Mouse (Mus musculus): ENCODE measurements around the gene Tmem141. TPM values are rescaled to one million over a fixed set of nuclear protein-coding genes. Genes with fewer than 3 reads are reported as not detected.

Tmem141 gene
- polyA plus RNA-seq, 1 experiment from 2014 or later = 17.6 TPM

DNA sequence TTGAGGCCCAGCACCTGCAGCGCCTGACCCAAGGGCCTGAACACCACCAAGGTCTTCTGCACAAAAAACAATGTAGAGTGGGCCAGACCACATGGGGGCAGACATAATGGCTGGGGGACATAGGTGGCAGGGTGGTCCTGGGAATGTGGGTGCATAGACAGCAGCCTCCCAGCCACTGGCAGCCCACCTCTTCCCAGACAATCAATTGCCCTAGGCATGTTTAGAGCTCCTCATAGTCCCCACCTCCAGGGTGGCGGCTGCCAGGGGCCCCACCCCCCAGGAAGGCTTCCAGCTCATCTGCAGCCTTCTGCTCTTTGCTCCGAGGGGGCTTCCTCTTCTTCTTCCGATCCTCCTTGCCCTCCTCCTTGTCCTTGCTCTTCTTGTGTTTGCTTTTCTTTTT lies 38.2 kb downstream of the Tmem141 start:
- H3K9ac ChIP-seq (ENCODE audit: low read depth, low read length) = no peak overlapping the region
- no peak overlapping the region for H3K4me3 ChIP-seq (ENCODE audit: low read depth, low read length)
- no peak overlapping the region for H3K27ac ChIP-seq (ENCODE audit: low read depth, low read length)
- no peaks in the 10 kb centered on the region for H3K9me3 ChIP-seq (ENCODE audit: control insufficient read depth, low read length)
- ATAC-seq (ENCODE audit: low FRiP score) (no peak), DNase-seq (ENCODE audit: low spot score) (no peak)
- no peaks in the 10 kb centered on the region for H3K36me3 ChIP-seq (ENCODE audit: control insufficient read depth, insufficient read depth, low read length)
- H3K4me2 ChIP-seq (replicated peaks; ENCODE audit: low read depth, low read length) = no peak overlapping the region
- peaks cover 3% of the 10 kb centered on the region for H3K4me1 ChIP-seq (replicated peaks; ENCODE audit: control insufficient read depth, insufficient read depth, low read length)
- peaks cover 26% of the 10 kb centered on the region for H3K27me3 ChIP-seq (ENCODE audit: control insufficient read depth, insufficient read depth, low read length)
- 76% methylated on average over 4 of the region's 4 CpGs for WGBS

GRCm38 (mm10) chr2:25583120-25583481 lies 38.7 kb downstream of the Tmem141 start:
- ATAC-seq (ENCODE audit: low FRiP score) (no peak), DNase-seq (ENCODE audit: low spot score) (no peak)
- Histone ChIP-seq H3K9ac (ENCODE audit: low read depth, low read length) (no peak overlapping the region), H3K27me3 (ENCODE audit: control insufficient read depth, insufficient read depth, low read length) (peaks cover 31% of the 10 kb centered on the region), H3K9me3 (ENCODE audit: control insufficient read depth, low read length) (no peaks in the 10 kb centered on the region), H3K4me1 (replicated peaks; ENCODE audit: control insufficient read depth, insufficient read depth, low read length) (peaks cover 6% of the 10 kb centered on the region), H3K36me3 (ENCODE audit: control insufficient read depth, insufficient read depth, low read length) (no peaks in the 10 kb centered on the region), H3K4me3 (ENCODE audit: low read depth, low read length) (no peak overlapping the region), H3K27ac (ENCODE audit: low read depth, low read length) (no peak overlapping the region), H3K4me2 (replicated peaks; ENCODE audit: low read depth, low read length) (no peak overlapping the region)
- 89% methylated on average over 6 of the region's 6 CpGs for WGBS

GRCm38 (mm10) chr2:25582466-25583119 lies 39.2 kb downstream of the Tmem141 start:
- H3K4me1 ChIP-seq (replicated peaks; ENCODE audit: control insufficient read depth, insufficient read depth, low read length) = peaks cover 10% of the 10 kb centered on the region
- H3K27me3 ChIP-seq (ENCODE audit: control insufficient read depth, insufficient read depth, low read length) = peaks cover 36% of the 10 kb centered on the region
- no peak for DNase-seq (ENCODE audit: low spot score)
- H3K4me2 ChIP-seq (replicated peaks; ENCODE audit: low read depth, low read length) = no peak overlapping the region
- H3K4me3 ChIP-seq (ENCODE audit: low read depth, low read length) = no peak overlapping the region
- no peaks in the 10 kb centered on the region for H3K36me3 ChIP-seq (ENCODE audit: control insufficient read depth, insufficient read depth, low read length)
- no peaks in the 10 kb centered on the region for H3K9me3 ChIP-seq (ENCODE audit: control insufficient read depth, low read length)
- H3K9ac ChIP-seq (ENCODE audit: low read depth, low read length) = no peak overlapping the region
- H3K27ac ChIP-seq (ENCODE audit: low read depth, low read length) = no peak overlapping the region
- 59% methylated on average over 12 of the region's 12 CpGs for WGBS
- ATAC-seq (ENCODE audit: low FRiP score) = no peak

- WGBS = 44% methylated on average over 6 of the region's 6 CpGs
- no peaks in the 10 kb centered on the region for H3K36me3 ChIP-seq (ENCODE audit: control insufficient read depth, insufficient read depth, low read length)
- DNase-seq (ENCODE audit: low spot score) = peak; percentile 12
- peaks cover 43% of the 10 kb centered on the region for H3K27me3 ChIP-seq (ENCODE audit: control insufficient read depth, insufficient read depth, low read length)
- H3K27ac ChIP-seq (ENCODE audit: low read depth, low read length) = no peak overlapping the region
- no peaks in the 10 kb centered on the region for H3K9me3 ChIP-seq (ENCODE audit: control insufficient read depth, low read length)
- peak; percentile 9; the same call in 1 of the 2 replicates for ATAC-seq (ENCODE audit: low FRiP score)
- H3K4me3 ChIP-seq (ENCODE audit: low read depth, low read length) = no peak overlapping the region; the same call in 1 of the 2 replicates
- H3K4me2 ChIP-seq (replicated peaks; ENCODE audit: low read depth, low read length) = no peak overlapping the region
- H3K9ac ChIP-seq (ENCODE audit: low read depth, low read length) = no peak overlapping the region
- peaks cover 15% of the 10 kb centered on the region for H3K4me1 ChIP-seq (replicated peaks; ENCODE audit: control insufficient read depth, insufficient read depth, low read length)
Measured at GRCm38 (mm10) chr2:25581901-25582301, 39.9 kb downstream of the Tmem141 start.

DNA sequence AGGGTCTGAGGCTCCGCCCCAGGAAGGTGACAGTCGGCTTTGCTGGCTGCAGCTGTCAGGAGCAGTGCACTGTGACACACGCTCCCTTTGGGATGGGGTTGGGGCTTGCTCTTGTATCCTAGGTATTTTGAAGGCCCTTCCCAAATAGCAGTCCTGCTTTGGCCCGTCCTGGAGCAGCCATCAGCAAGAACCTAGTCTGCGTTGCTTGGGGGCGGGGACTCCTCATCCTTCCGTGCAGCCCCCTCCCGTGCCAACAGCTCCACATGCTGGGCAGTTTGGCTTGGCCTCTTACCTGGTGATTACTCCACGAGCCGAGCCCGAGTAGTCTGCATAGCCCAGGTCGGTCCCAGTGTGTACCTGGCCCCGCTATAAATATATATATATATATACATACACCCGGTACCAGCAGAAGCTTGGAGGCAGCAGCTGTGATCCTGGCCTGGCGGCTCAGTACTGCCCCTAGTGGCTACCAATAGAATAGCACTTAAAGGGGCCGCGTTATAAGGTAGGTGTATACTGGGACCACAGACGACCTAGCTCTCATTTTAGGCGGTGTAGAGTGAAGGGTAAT lies 40.4 kb downstream of the Tmem141 start, which contains the start of gene Ajm1:
Gene Ajm1, minus strand, starts transcription at position 464 of the 571 bp plus-strand sequence.
- H3K4me3 ChIP-seq (ENCODE audit: low read depth, low read length) = peak within 1 kb of the TSS; percentile 19
- peaks cover 48% of the 10 kb centered on the region for H3K27me3 ChIP-seq (ENCODE audit: control insufficient read depth, insufficient read depth, low read length)
- H3K4me1 ChIP-seq (replicated peaks; ENCODE audit: control insufficient read depth, insufficient read depth, low read length) = peaks cover 15% of the 10 kb centered on the region
- 0 out of 2 replicates have a peak within 1 kb of the TSS, but pooled peaks have one; percentile 3 for H3K9ac ChIP-seq (ENCODE audit: low read depth, low read length)
- H3K27ac ChIP-seq (ENCODE audit: low read depth, low read length) = no peak within 1 kb of the TSS
- WGBS = 7% methylated on average over 19 of the region's 19 CpGs
- peak within 1 kb of the TSS; percentile 33 for H3K4me2 ChIP-seq (replicated peaks; ENCODE audit: low read depth, low read length)
- H3K9me3 ChIP-seq (ENCODE audit: control insufficient read depth, low read length) = no peaks in the 10 kb centered on the region
- DNase-seq (ENCODE audit: low spot score) (peak; percentile 83), ATAC-seq (ENCODE audit: low FRiP score) (peak; percentile 58)
- no peaks in the 10 kb centered on the region for H3K36me3 ChIP-seq (ENCODE audit: control insufficient read depth, insufficient read depth, low read length)

GRCm38 (mm10) chr2:25580621-25581101 lies 41.1 kb downstream of the Tmem141 start:
- DNase-seq (ENCODE audit: low spot score) (peak; percentile 10), ATAC-seq (ENCODE audit: low FRiP score) (no peak)
- Histone ChIP-seq H3K9me3 (ENCODE audit: control insufficient read depth, low read length) (no peaks in the 10 kb centered on the region), H3K4me3 (ENCODE audit: low read depth, low read length) (no peak overlapping the region), H3K36me3 (ENCODE audit: control insufficient read depth, insufficient read depth, low read length) (no peaks in the 10 kb centered on the region), H3K9ac (ENCODE audit: low read depth, low read length) (no peak overlapping the region), H3K27me3 (ENCODE audit: control insufficient read depth, insufficient read depth, low read length) (peaks cover 55% of the 10 kb centered on the region), H3K4me1 (replicated peaks; ENCODE audit: control insufficient read depth, insufficient read depth, low read length) (peaks cover 16% of the 10 kb centered on the region), H3K4me2 (replicated peaks; ENCODE audit: low read depth, low read length) (no peak overlapping the region), H3K27ac (ENCODE audit: low read depth, low read length) (no peak overlapping the region)
- 48% methylated on average over 6 of the region's 6 CpGs for WGBS

DNA sequence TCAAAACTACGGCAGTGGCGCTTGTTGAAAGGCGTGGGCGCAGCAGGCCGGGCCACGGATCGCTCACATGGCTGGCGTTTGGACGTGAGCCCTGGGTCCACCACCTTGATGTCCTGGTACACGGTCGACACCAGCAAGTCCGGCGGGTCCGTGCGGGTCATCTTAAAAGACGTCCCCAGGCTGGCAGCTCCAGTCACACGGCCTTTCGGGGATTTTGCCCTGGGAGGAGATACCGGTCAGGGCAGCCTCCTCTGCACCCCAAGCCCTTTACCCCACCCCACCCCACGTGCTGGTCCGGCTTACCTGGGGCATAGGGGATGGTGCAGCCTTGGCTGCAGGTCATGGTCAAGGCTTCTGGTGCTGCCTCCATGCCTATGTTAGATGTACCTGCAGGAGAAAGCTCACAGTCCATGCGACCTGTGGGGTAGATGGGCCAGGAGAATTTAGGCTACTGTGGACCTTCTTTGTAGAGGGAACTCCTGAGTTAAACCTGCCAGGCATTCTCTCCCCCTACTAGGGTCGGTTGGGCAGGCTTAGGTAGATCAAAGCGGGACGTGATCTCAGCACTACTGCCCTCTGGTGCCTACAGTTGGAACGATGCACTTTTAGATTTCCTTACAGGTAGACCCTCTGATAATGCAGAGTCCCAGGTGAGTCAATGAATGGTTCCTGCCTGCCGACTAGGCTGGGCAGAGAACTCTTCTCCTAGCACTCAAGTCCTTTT lies 41.9 kb downstream of the Tmem141 start:
- Histone ChIP-seq H3K4me2 (replicated peaks; ENCODE audit: low read depth, low read length) (peak overlapping the region; percentile 21; the same call in 1 of the 2 replicates), H3K4me3 (ENCODE audit: low read depth, low read length) (peak overlapping the region; percentile 8; the same call in 1 of the 2 replicates), H3K9ac (ENCODE audit: low read depth, low read length) (no peak overlapping the region), H3K9me3 (ENCODE audit: control insufficient read depth, low read length) (no peaks in the 10 kb centered on the region), H3K27me3 (ENCODE audit: control insufficient read depth, insufficient read depth, low read length) (peaks cover 56% of the 10 kb centered on the region), H3K27ac (ENCODE audit: low read depth, low read length) (no peak overlapping the region), H3K36me3 (ENCODE audit: control insufficient read depth, insufficient read depth, low read length) (no peaks in the 10 kb centered on the region), H3K4me1 (replicated peaks; ENCODE audit: control insufficient read depth, insufficient read depth, low read length) (peaks cover 17% of the 10 kb centered on the region)
- WGBS = 10% methylated on average over 23 of the region's 27 CpGs
- ATAC-seq (ENCODE audit: low FRiP score) = no peak
- peak; percentile 57 for DNase-seq (ENCODE audit: low spot score)

DNA sequence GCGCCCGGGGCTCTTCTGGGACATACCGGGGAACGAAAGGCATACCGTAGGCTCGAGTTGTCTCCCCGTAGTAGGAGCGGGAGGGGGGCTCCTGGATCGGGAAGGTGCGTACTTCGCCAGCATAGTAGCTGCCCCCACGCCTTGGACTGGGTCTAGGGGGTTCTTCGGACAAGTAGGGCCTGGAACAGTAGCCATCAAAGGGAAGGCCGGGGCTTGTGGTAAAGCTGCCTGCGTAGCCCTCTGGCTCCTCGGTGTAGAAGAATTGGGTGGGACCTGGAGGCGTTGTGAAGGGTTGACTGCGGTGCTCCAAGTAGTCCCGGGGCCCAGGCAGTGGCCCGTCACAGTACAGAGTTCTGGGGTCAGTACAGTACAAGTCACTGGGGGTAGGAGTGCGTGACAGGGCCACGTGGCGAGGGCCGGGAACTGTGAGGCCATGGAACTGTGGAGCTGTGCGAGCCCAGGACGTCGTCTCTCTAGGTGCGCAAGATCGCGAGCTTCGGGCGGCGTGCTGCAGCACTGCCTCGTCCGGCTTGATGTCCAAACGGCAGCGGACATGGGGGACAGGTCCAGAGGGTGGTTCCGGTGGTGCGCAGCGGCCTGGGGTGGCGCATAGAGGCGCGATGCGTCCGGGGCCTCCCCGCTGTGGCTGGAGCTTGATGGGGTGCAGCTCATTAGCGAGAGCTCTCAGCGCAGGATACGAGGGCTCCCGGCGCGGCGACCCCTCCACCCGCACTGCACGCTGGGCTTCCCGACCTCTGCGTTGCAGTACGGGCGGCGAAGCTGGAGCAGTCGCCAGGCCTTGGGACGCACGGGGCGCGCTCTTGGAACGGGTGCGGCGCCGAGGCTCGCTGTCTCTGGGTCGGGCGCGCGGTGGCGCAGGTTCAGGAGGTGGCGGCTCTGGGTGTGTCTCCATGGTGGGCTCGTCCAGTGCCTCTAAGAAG lies 42.7 kb downstream of the Tmem141 start:
- Histone ChIP-seq H3K36me3 (ENCODE audit: control insufficient read depth, insufficient read depth, low read length) (no peaks in the 10 kb centered on the region), H3K4me3 (ENCODE audit: low read depth, low read length) (peak overlapping the region; percentile 30; the same call in 1 of the 2 replicates), H3K27ac (ENCODE audit: low read depth, low read length) (no peak overlapping the region), H3K27me3 (ENCODE audit: control insufficient read depth, insufficient read depth, low read length) (peaks cover 56% of the 10 kb centered on the region), H3K9ac (ENCODE audit: low read depth, low read length) (no peak overlapping the region), H3K4me2 (replicated peaks; ENCODE audit: low read depth, low read length) (peak overlapping the region; percentile 21), H3K9me3 (ENCODE audit: control insufficient read depth, low read length) (no peaks in the 10 kb centered on the region), H3K4me1 (replicated peaks; ENCODE audit: control insufficient read depth, insufficient read depth, low read length) (peaks cover 17% of the 10 kb centered on the region)
- DNase-seq (ENCODE audit: low spot score) (peak; percentile 53), ATAC-seq (ENCODE audit: low FRiP score) (no peak)
- WGBS = 6% methylated on average over 76 of the region's 77 CpGs
